Mouse (Mus musculus) heart, adult 2 months (tissue): ENCODE results near the gene Slc25a27.

ENCODE experiments used
- CTCF ChIP-seq: fragments of 200-600 bp; IDR thresholded peaks from 2 replicates; pipeline ENCODE4 v1.8.1; 2022; ENCODE audit warnings: antibody characterized with exemption, mild to moderate bottlenecking, moderate library complexity
- POLR2A ChIP-seq: fragments of 200-500 bp; IDR thresholded peaks from 2 replicates; pipeline ENCODE4 v1.6.1; 2011; ENCODE audit warnings: mild to moderate bottlenecking, low read depth, low read length, control low read depth; ENCODE audit not compliant: insufficient read depth

DNA sequence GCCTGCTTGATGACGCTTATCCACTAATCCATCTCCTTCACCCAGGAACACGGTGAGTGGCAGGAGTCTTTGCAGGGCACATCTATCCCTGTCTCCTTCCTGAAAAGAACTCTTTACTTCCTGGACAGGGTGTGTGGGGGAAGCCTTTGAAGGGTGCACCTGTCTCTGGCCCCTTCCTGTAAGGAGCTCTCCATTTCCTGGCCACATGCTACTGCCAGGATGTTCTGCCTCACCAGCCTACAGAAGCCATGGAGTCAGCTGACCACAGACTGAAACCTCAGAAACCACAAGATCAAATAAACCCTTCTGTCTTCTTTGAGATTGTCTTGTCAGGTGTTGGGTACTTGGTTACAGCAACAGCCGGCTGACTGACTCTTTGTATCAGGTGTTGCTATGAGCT, 21.9 kb downstream of the Slc25a27 start:
- TF ChIP-seq CTCF (no peak), POLR2A (no peak)
